Mouse (Mus musculus): Measurements from ENCODE around the gene Wasf1. TPM values are rescaled to one million over a fixed set of nuclear protein-coding genes. Genes with fewer than 3 reads are reported as not detected.

Gene Wasf1
- polyA plus RNA-seq, 1 experiment from 2014 or later: 0.61 TPM

GRCm38 (mm10) chr10:40850644-40851043 is 32.6 kb upstream of the Wasf1 start:
- no peak for ATAC-seq
- 79% methylated on average over 2 of the region's 2 CpGs for WGBS (ENCODE audit: insufficient replicate concordance)
- DNase-seq: no peak
- H3K4me1 ChIP-seq (ENCODE audit: insufficient read depth): no peaks in the 10 kb centered on the region
- H3K36me3 ChIP-seq (replicated peaks; ENCODE audit: insufficient read depth, low read length): peaks cover 33% of the 10 kb centered on the region
- H3K27ac ChIP-seq (ENCODE audit: low read depth): no peak overlapping the region
- H3K27me3 ChIP-seq (ENCODE audit: insufficient read depth, low read length): no peaks in the 10 kb centered on the region
- no peak overlapping the region for H3K4me2 ChIP-seq (ENCODE audit: low read depth, low read length)
- no peak overlapping the region for H3K9ac ChIP-seq (replicated peaks)
- no peak overlapping the region for H3K4me3 ChIP-seq (ENCODE audit: low read depth, low read length)
- no peaks in the 10 kb centered on the region for H3K9me3 ChIP-seq (ENCODE audit: low read length)
- no peak for TF ChIP-seq EP300 (IDR thresholded peaks at IDR 0.05; ENCODE audit: low read depth)

- ATAC-seq (no peak), DNase-seq (no peak)
- TF ChIP-seq CTCF (IDR thresholded peaks at IDR 0.05; ENCODE audit: low read depth) (no peak), EP300 (IDR thresholded peaks at IDR 0.05; ENCODE audit: low read depth) (no peak)
These were observed 32.1 kb upstream of the Wasf1 start for GRCm38 (mm10) chr10:40851138-40851537.

GRCm38 (mm10) chr10:40855616-40856015 is 27.7 kb upstream of the Wasf1 start:
- DNase-seq (no peak), ATAC-seq (no peak)
- Histone ChIP-seq H3K4me3 (ENCODE audit: low read depth, low read length) (no peak overlapping the region), H3K36me3 (replicated peaks; ENCODE audit: insufficient read depth, low read length) (peaks cover 8% of the 10 kb centered on the region), H3K4me1 (ENCODE audit: insufficient read depth) (no peaks in the 10 kb centered on the region), H3K27ac (ENCODE audit: low read depth) (no peak overlapping the region), H3K9me3 (ENCODE audit: low read length) (no peaks in the 10 kb centered on the region), H3K4me2 (ENCODE audit: low read depth, low read length) (no peak overlapping the region), H3K27me3 (ENCODE audit: insufficient read depth, low read length) (no peaks in the 10 kb centered on the region), H3K9ac (replicated peaks) (no peak overlapping the region)
- no peak for TF ChIP-seq EP300 (IDR thresholded peaks at IDR 0.05; ENCODE audit: low read depth)
- WGBS (ENCODE audit: insufficient replicate concordance): 42% methylated on average over 2 of the region's 2 CpGs

More at GRCm38 (mm10) chr10:40851138-40851537, 32.1 kb upstream of the Wasf1 start:
- H3K4me1 ChIP-seq (ENCODE audit: insufficient read depth): no peaks in the 10 kb centered on the region
- no peaks in the 10 kb centered on the region for H3K9me3 ChIP-seq (ENCODE audit: low read length)
- no peak overlapping the region for H3K4me3 ChIP-seq (ENCODE audit: low read depth, low read length)
- no peaks in the 10 kb centered on the region for H3K27me3 ChIP-seq (ENCODE audit: insufficient read depth, low read length)
- H3K36me3 ChIP-seq (replicated peaks; ENCODE audit: insufficient read depth, low read length): peaks cover 31% of the 10 kb centered on the region
- no peak overlapping the region for H3K27ac ChIP-seq (ENCODE audit: low read depth)
- H3K9ac ChIP-seq (replicated peaks): no peak overlapping the region
- no peak overlapping the region for H3K4me2 ChIP-seq (ENCODE audit: low read depth, low read length)

GRCm38 (mm10) chr10:40856703-40857102 is 26.6 kb upstream of the Wasf1 start:
- no peak overlapping the region for H3K9ac ChIP-seq (replicated peaks)
- no peaks in the 10 kb centered on the region for H3K4me1 ChIP-seq (ENCODE audit: insufficient read depth)
- no peak overlapping the region for H3K4me3 ChIP-seq (ENCODE audit: low read depth, low read length)
- no peaks in the 10 kb centered on the region for H3K9me3 ChIP-seq (ENCODE audit: low read length)
- no peak overlapping the region for H3K27ac ChIP-seq (ENCODE audit: low read depth)
- no peak for DNase-seq
- TF ChIP-seq EP300 (IDR thresholded peaks at IDR 0.05; ENCODE audit: low read depth): no peak
- no peak for TF ChIP-seq CTCF (IDR thresholded peaks at IDR 0.05; ENCODE audit: low read depth)
- no peaks in the 10 kb centered on the region for H3K27me3 ChIP-seq (ENCODE audit: insufficient read depth, low read length)
- 90% methylated on average over 7 of the region's 7 CpGs for WGBS (ENCODE audit: insufficient replicate concordance)
- H3K4me2 ChIP-seq (ENCODE audit: low read depth, low read length): no peak overlapping the region
- ATAC-seq: no peak
- H3K36me3 ChIP-seq (replicated peaks; ENCODE audit: insufficient read depth, low read length): peaks cover 5% of the 10 kb centered on the region

GRCm38 (mm10) chr10:40857599-40857998 is 25.7 kb upstream of the Wasf1 start:
- no peak for TF ChIP-seq EP300 (IDR thresholded peaks at IDR 0.05; ENCODE audit: low read depth)
- no peak for TF ChIP-seq CTCF (IDR thresholded peaks at IDR 0.05; ENCODE audit: low read depth)
- no peak overlapping the region for H3K27ac ChIP-seq (ENCODE audit: low read depth)
- no peak overlapping the region for H3K4me3 ChIP-seq (ENCODE audit: low read depth, low read length)
- no peak overlapping the region for H3K9ac ChIP-seq (replicated peaks)
- H3K36me3 ChIP-seq (replicated peaks; ENCODE audit: insufficient read depth, low read length): peaks cover 5% of the 10 kb centered on the region
- no peaks in the 10 kb centered on the region for H3K9me3 ChIP-seq (ENCODE audit: low read length)
- H3K27me3 ChIP-seq (ENCODE audit: insufficient read depth, low read length): no peaks in the 10 kb centered on the region
- WGBS (ENCODE audit: insufficient replicate concordance): 84% methylated on average over 8 of the region's 8 CpGs
- H3K4me2 ChIP-seq (ENCODE audit: low read depth, low read length): no peak overlapping the region
- ATAC-seq: no peak
- DNase-seq: no peak
- no peaks in the 10 kb centered on the region for H3K4me1 ChIP-seq (ENCODE audit: insufficient read depth)

- no peak for DNase-seq
- WGBS (ENCODE audit: insufficient replicate concordance): 86% methylated on average over 2 of the region's 2 CpGs
- H3K4me2 ChIP-seq (ENCODE audit: low read depth, low read length): no peak overlapping the region
- TF ChIP-seq EP300 (IDR thresholded peaks at IDR 0.05; ENCODE audit: low read depth) (no peak), CTCF (IDR thresholded peaks at IDR 0.05; ENCODE audit: low read depth) (no peak)
- no peaks in the 10 kb centered on the region for H3K27me3 ChIP-seq (ENCODE audit: insufficient read depth, low read length)
- 0 out of 2 replicates have a peak, but pooled peaks cover 4% of the 10 kb centered on the region for H3K9me3 ChIP-seq (ENCODE audit: low read length)
- no peak for ATAC-seq
- peaks cover 21% of the 10 kb centered on the region for H3K36me3 ChIP-seq (replicated peaks; ENCODE audit: insufficient read depth, low read length)
- H3K9ac ChIP-seq (replicated peaks): no peak overlapping the region
- no peak overlapping the region for H3K27ac ChIP-seq (ENCODE audit: low read depth)
- no peak overlapping the region for H3K4me3 ChIP-seq (ENCODE audit: low read depth, low read length)
- 0 out of 2 replicates have a peak, but pooled peaks cover 4% of the 10 kb centered on the region for H3K4me1 ChIP-seq (ENCODE audit: insufficient read depth)
These were observed 15.2 kb upstream of the Wasf1 start for GRCm38 (mm10) chr10:40868081-40868480.

- no peak for DNase-seq
- H3K4me3 ChIP-seq (ENCODE audit: low read depth, low read length): no peak overlapping the region
- H3K4me1 ChIP-seq (ENCODE audit: insufficient read depth): 0 out of 2 replicates have a peak, but pooled peaks cover 4% of the 10 kb centered on the region
- no peak for ATAC-seq
- H3K4me2 ChIP-seq (ENCODE audit: low read depth, low read length): no peak overlapping the region
- TF ChIP-seq EP300 (IDR thresholded peaks at IDR 0.05; ENCODE audit: low read depth) (no peak), CTCF (IDR thresholded peaks at IDR 0.05; ENCODE audit: low read depth) (no peak)
- no peak overlapping the region for H3K27ac ChIP-seq (ENCODE audit: low read depth)
- H3K9ac ChIP-seq (replicated peaks): no peak overlapping the region
- H3K36me3 ChIP-seq (replicated peaks; ENCODE audit: insufficient read depth, low read length): peaks cover 10% of the 10 kb centered on the region
- WGBS (ENCODE audit: insufficient replicate concordance): 57% methylated on average over 2 of the region's 2 CpGs
- H3K27me3 ChIP-seq (ENCODE audit: insufficient read depth, low read length): no peaks in the 10 kb centered on the region
- H3K9me3 ChIP-seq (ENCODE audit: low read length): no peaks in the 10 kb centered on the region
These were observed 12.0 kb upstream of the Wasf1 start for GRCm38 (mm10) chr10:40871301-40871700.

Measured in liver, postnatal 0 days (tissue).